Mouse (Mus musculus): ENCODE measurements around the gene Maml3. TPM values are rescaled to one million over a fixed set of nuclear protein-coding genes. Genes with fewer than 3 reads are reported as not detected.

Gene Maml3
- polyA plus RNA-seq, 1 experiment from 2014 or later: 5.6 TPM

- Histone ChIP-seq H3K9me3 (ENCODE audit: low read length) (no peaks in the 10 kb centered on the region), H3K9ac (replicated peaks; ENCODE audit: low read depth) (no peak overlapping the region), H3K4me1 (ENCODE audit: insufficient read depth, low read depth, low read length) (no peaks in the 10 kb centered on the region), H3K4me2 (replicated peaks; ENCODE audit: low read depth, low read length) (no peak overlapping the region), H3K27me3 (replicated peaks; ENCODE audit: insufficient read depth, low read length) (no peaks in the 10 kb centered on the region), H3K36me3 (ENCODE audit: insufficient read depth, low read length) (no peaks in the 10 kb centered on the region), H3K27ac (ENCODE audit: low read length) (no peak overlapping the region), H3K4me3 (ENCODE audit: low read depth, low read length) (no peak overlapping the region)
- no peak for DNase-seq (ENCODE audit: low spot score)
- ATAC-seq: no peak
- 82% methylated on average over 7 of the region's 7 CpGs for WGBS
- TF ChIP-seq EP300 (IDR thresholded peaks at IDR 0.05) (no peak), CTCF (IDR thresholded peaks at IDR 0.05) (no peak)
Observed at GRCm38 (mm10) chr3:51853610-51854009, 251.3 kb downstream of the Maml3 start.

GRCm38 (mm10) chr3:51852692-51853091 lies 252.2 kb downstream of the Maml3 start:
- Histone ChIP-seq H3K9me3 (ENCODE audit: low read length) (no peaks in the 10 kb centered on the region), H3K4me1 (ENCODE audit: insufficient read depth, low read depth, low read length) (no peaks in the 10 kb centered on the region), H3K4me3 (ENCODE audit: low read depth, low read length) (no peak overlapping the region), H3K9ac (replicated peaks; ENCODE audit: low read depth) (no peak overlapping the region), H3K36me3 (ENCODE audit: insufficient read depth, low read length) (no peaks in the 10 kb centered on the region), H3K27me3 (replicated peaks; ENCODE audit: insufficient read depth, low read length) (no peaks in the 10 kb centered on the region), H3K4me2 (replicated peaks; ENCODE audit: low read depth, low read length) (no peak overlapping the region), H3K27ac (ENCODE audit: low read length) (no peak overlapping the region)
- TF ChIP-seq EP300 (IDR thresholded peaks at IDR 0.05): no peak
- peak; percentile 32 for TF ChIP-seq CTCF (IDR thresholded peaks at IDR 0.05)
- WGBS: 81% methylated on average over 3 of the region's 3 CpGs
- DNase-seq (ENCODE audit: low spot score) (no peak), ATAC-seq (no peak)

GRCm38 (mm10) chr3:51851596-51851995 lies 253.3 kb downstream of the Maml3 start:
- Histone ChIP-seq H3K9me3 (ENCODE audit: low read length) (no peaks in the 10 kb centered on the region), H3K4me3 (ENCODE audit: low read depth, low read length) (no peak overlapping the region), H3K4me1 (ENCODE audit: insufficient read depth, low read depth, low read length) (no peaks in the 10 kb centered on the region), H3K27me3 (replicated peaks; ENCODE audit: insufficient read depth, low read length) (no peaks in the 10 kb centered on the region), H3K27ac (ENCODE audit: low read length) (no peak overlapping the region), H3K36me3 (ENCODE audit: insufficient read depth, low read length) (no peaks in the 10 kb centered on the region), H3K9ac (replicated peaks; ENCODE audit: low read depth) (no peak overlapping the region), H3K4me2 (replicated peaks; ENCODE audit: low read depth, low read length) (no peak overlapping the region)
- no peak for TF ChIP-seq EP300 (IDR thresholded peaks at IDR 0.05)
- TF ChIP-seq CTCF (IDR thresholded peaks at IDR 0.05): peak; percentile 44
- WGBS: 51% methylated on average over 7 of the region's 7 CpGs
- peak; percentile 49 for DNase-seq (ENCODE audit: low spot score)
- no peak for ATAC-seq

GRCm38 (mm10) chr3:51849462-51849861 lies 255.4 kb downstream of the Maml3 start:
- Histone ChIP-seq H3K4me1 (ENCODE audit: insufficient read depth, low read depth, low read length) (no peaks in the 10 kb centered on the region), H3K9me3 (ENCODE audit: low read length) (no peaks in the 10 kb centered on the region), H3K27ac (ENCODE audit: low read length) (peak overlapping the region; percentile 27), H3K4me3 (ENCODE audit: low read depth, low read length) (no peak overlapping the region), H3K4me2 (replicated peaks; ENCODE audit: low read depth, low read length) (no peak overlapping the region), H3K27me3 (replicated peaks; ENCODE audit: insufficient read depth, low read length) (no peaks in the 10 kb centered on the region), H3K36me3 (ENCODE audit: insufficient read depth, low read length) (no peaks in the 10 kb centered on the region), H3K9ac (replicated peaks; ENCODE audit: low read depth) (no peak overlapping the region)
- TF ChIP-seq EP300 (IDR thresholded peaks at IDR 0.05): 0 out of 2 replicates have a peak, but pooled peaks have one; percentile 45
- TF ChIP-seq CTCF (IDR thresholded peaks at IDR 0.05): no peak
- WGBS: 26% methylated on average over 6 of the region's 6 CpGs
- DNase-seq (ENCODE audit: low spot score) (peak; percentile 66), ATAC-seq (peak; percentile 86)

- H3K4me2 ChIP-seq (replicated peaks; ENCODE audit: low read depth, low read length): no peak overlapping the region
- TF ChIP-seq EP300 (IDR thresholded peaks at IDR 0.05) (no peak), CTCF (IDR thresholded peaks at IDR 0.05) (peak; percentile 32; the same call in 1 of the 2 replicates)
- WGBS: 75% methylated on average over 4 of the region's 4 CpGs
Observed at GRCm38 (mm10) chr3:51847262-51847661, 257.6 kb downstream of the Maml3 start.

GRCm38 (mm10) chr3:51844255-51844654 lies 260.6 kb downstream of the Maml3 start:
- Histone ChIP-seq H3K4me2 (replicated peaks; ENCODE audit: low read depth, low read length) (no peak overlapping the region), H3K9me3 (ENCODE audit: low read length) (no peaks in the 10 kb centered on the region), H3K27me3 (replicated peaks; ENCODE audit: insufficient read depth, low read length) (no peaks in the 10 kb centered on the region), H3K9ac (replicated peaks; ENCODE audit: low read depth) (no peak overlapping the region), H3K4me1 (ENCODE audit: insufficient read depth, low read depth, low read length) (no peaks in the 10 kb centered on the region), H3K27ac (ENCODE audit: low read length) (no peak overlapping the region), H3K36me3 (ENCODE audit: insufficient read depth, low read length) (no peaks in the 10 kb centered on the region), H3K4me3 (ENCODE audit: low read depth, low read length) (no peak overlapping the region)
- DNase-seq (ENCODE audit: low spot score): peak; percentile 54
- 50% methylated on average over 9 of the region's 9 CpGs for WGBS
- TF ChIP-seq CTCF (IDR thresholded peaks at IDR 0.05) (no peak), EP300 (IDR thresholded peaks at IDR 0.05) (peak; percentile 35; the same call in 1 of the 2 replicates)
- ATAC-seq: peak; percentile 57; the same call in 1 of the 2 replicates

More at GRCm38 (mm10) chr3:51847262-51847661, 257.6 kb downstream of the Maml3 start:
- H3K27me3 ChIP-seq (replicated peaks; ENCODE audit: insufficient read depth, low read length): no peaks in the 10 kb centered on the region
- no peak overlapping the region for H3K9ac ChIP-seq (replicated peaks; ENCODE audit: low read depth)
- no peaks in the 10 kb centered on the region for H3K36me3 ChIP-seq (ENCODE audit: insufficient read depth, low read length)
- no peak overlapping the region for H3K4me3 ChIP-seq (ENCODE audit: low read depth, low read length)
- ATAC-seq: no peak
- no peaks in the 10 kb centered on the region for H3K4me1 ChIP-seq (ENCODE audit: insufficient read depth, low read depth, low read length)
- H3K27ac ChIP-seq (ENCODE audit: low read length): no peak overlapping the region
- no peak for DNase-seq (ENCODE audit: low spot score)
- no peaks in the 10 kb centered on the region for H3K9me3 ChIP-seq (ENCODE audit: low read length)

GRCm38 (mm10) chr3:51842140-51842539 lies 262.7 kb downstream of the Maml3 start:
- DNase-seq (ENCODE audit: low spot score): no peak
- Histone ChIP-seq H3K36me3 (ENCODE audit: insufficient read depth, low read length) (no peaks in the 10 kb centered on the region), H3K4me3 (ENCODE audit: low read depth, low read length) (no peak overlapping the region), H3K9ac (replicated peaks; ENCODE audit: low read depth) (no peak overlapping the region), H3K27me3 (replicated peaks; ENCODE audit: insufficient read depth, low read length) (no peaks in the 10 kb centered on the region), H3K27ac (ENCODE audit: low read length) (no peak overlapping the region), H3K4me2 (replicated peaks; ENCODE audit: low read depth, low read length) (no peak overlapping the region), H3K9me3 (ENCODE audit: low read length) (no peaks in the 10 kb centered on the region), H3K4me1 (ENCODE audit: insufficient read depth, low read depth, low read length) (no peaks in the 10 kb centered on the region)
- WGBS: 78% methylated on average over 12 of the region's 12 CpGs
- TF ChIP-seq CTCF (IDR thresholded peaks at IDR 0.05) (no peak), EP300 (IDR thresholded peaks at IDR 0.05) (no peak)
- no peak for ATAC-seq

All from lung, postnatal 0 days (tissue).